Mouse (Mus musculus) ovary, adult 2 months (tissue): Measurements from ENCODE around the gene Gm6880. TPM values are rescaled to one million over a fixed set of nuclear protein-coding genes. Genes with fewer than 3 reads are reported as not detected.

Experiments
- polyA plus RNA-seq: library from polyadenylated mRNA; depleted of rRNA; stranded (reverse); fragments of >200 nt; gene quantifications from 2 replicates; pipeline ENCODE4 v1.2.3, GENCODE M21; 2012; rRNA removed

Gm6880 gene
- polyA plus RNA-seq: not detected in 2 replicates

GRCm38 (mm10) chrX:74481349-74481885 lies at the start of gene Gm6880:
Gm6880 (minus strand) TSS chrX:74481399.

Other genes starting within 250 kb of the Gm6880 start
- gene Flna, start 231.6 kb downstream of the Gm6880 start, polyA plus RNA-seq: 1,320 and 1,493 TPM in 2 replicates
- 98.6 and 99.3 TPM in 2 replicates for gene Emd, start 226.7 kb downstream of the Gm6880 start, polyA plus RNA-seq
- gene Rpl10, start 210.6 kb downstream of the Gm6880 start, polyA plus RNA-seq: 2,034 and 2,389 TPM in 2 replicates
- 142 and 175 TPM in 2 replicates for gene Taz, start 199.5 kb downstream of the Gm6880 start, polyA plus RNA-seq
- 12.3 and 16.7 TPM in 2 replicates for gene Dnase1l1, start 199.1 kb downstream of the Gm6880 start, polyA plus RNA-seq
- 496 and 534 TPM in 2 replicates for gene Atp6ap1, start 184.3 kb downstream of the Gm6880 start, polyA plus RNA-seq
- 168 and 233 TPM in 2 replicates for gene Gdi1, start 176.4 kb downstream of the Gm6880 start, polyA plus RNA-seq
- gene Fam50a, start 168.4 kb downstream of the Gm6880 start, polyA plus RNA-seq: 21.1 and 32.9 TPM in 2 replicates
- gene Plxna3, start 152.3 kb downstream of the Gm6880 start, polyA plus RNA-seq: 52.6 and 54.4 TPM in 2 replicates
- gene Lage3, start 127.8 kb downstream of the Gm6880 start, polyA plus RNA-seq: 35.4 and 57.3 TPM in 2 replicates
- gene Ubl4a, start 108.2 kb downstream of the Gm6880 start, polyA plus RNA-seq: 41.1 and 49.1 TPM in 2 replicates
- gene Slc10a3, start 108.0 kb downstream of the Gm6880 start, polyA plus RNA-seq: 28.8 and 36.6 TPM in 2 replicates
- gene Fam3a, start 88.1 kb downstream of the Gm6880 start, polyA plus RNA-seq: 44.5 and 55.3 TPM in 2 replicates
- 19.2 and 26.4 TPM in 2 replicates for gene Ikbkg, start 88.1 kb downstream of the Gm6880 start, polyA plus RNA-seq
- 55.0 and 66.7 TPM in 2 replicates for gene G6pdx, start 52.2 kb downstream of the Gm6880 start, polyA plus RNA-seq
- gene Olfr1326-ps1, start 93.5 kb upstream of the Gm6880 start, polyA plus RNA-seq: not detected in 2 replicates
- not detected in 2 replicates for gene Olfr1325, start 111.3 kb upstream of the Gm6880 start, polyA plus RNA-seq
- not detected in 2 replicates for gene Gm5640, start 164.2 kb upstream of the Gm6880 start, polyA plus RNA-seq